Mouse (Mus musculus) stomach, postnatal 0 days (tissue): Measurements from ENCODE around the gene Usp4.

Experiments used
- CTCF ChIP-seq: IDR thresholded peaks from 2 replicates; pipeline ENCODE4 v1.5.1; 2016; ENCODE audit warnings: antibody characterized with exemption, low read depth, mild to moderate bottlenecking, moderate library complexity
- EP300 ChIP-seq: optimal IDR thresholded peaks from 2 replicates; pipeline ENCODE3; 2016; ENCODE audit warnings: antibody characterized with exemption

GRCm38 (mm10) chr9:108338886-108339781 is 8.5 kb upstream of the Usp4 start, which contains the start of gene Gpx1:
- TF ChIP-seq CTCF: peak; percentile 19; the same call in 1 of the 2 replicates
- TF ChIP-seq EP300: peak; percentile 95
